Mouse (Mus musculus) forebrain, embryonic 10.5 days (tissue): ENCODE measurements around the gene Htr2a. TPM values are rescaled to one million over a fixed set of nuclear protein-coding genes. Genes with fewer than 3 reads are reported as not detected.

Experiments
- DNase-seq: peaks from one replicate; pipeline ENCODE4 v3.0.0-alpha.2; 2017; ENCODE audit warnings: low spot score; ENCODE audit errors: extremely low spot score
- H3K27ac ChIP-seq: fragments of 300-500 bp; sonication (generic); 2 replicates; pipeline ENCODE4 v1.5.1; 2016; ENCODE audit warnings: mild to moderate bottlenecking
- H3K27me3 ChIP-seq: fragments of 300-500 bp; sonication (generic); 2 replicates; pipeline ENCODE4 v1.6.1; 2016; ENCODE audit warnings: mild to moderate bottlenecking; ENCODE audit not compliant: poor library complexity, severe bottlenecking
- H3K36me3 ChIP-seq: fragments of 300-500 bp; sonication (generic); replicated peaks from 2 replicates; pipeline ENCODE4 v1.6.1; 2016; ENCODE audit warnings: mild to moderate bottlenecking, moderate library complexity
- H3K4me1 ChIP-seq: fragments of 300-500 bp; sonication (generic); 2 replicates; pipeline ENCODE4 v1.6.1; 2016
- H3K4me3 ChIP-seq: fragments of 300-500 bp; sonication (generic); 2 replicates; pipeline ENCODE4 v1.5.1; 2016; ENCODE audit warnings: mild to moderate bottlenecking, moderate library complexity
- H3K9me3 ChIP-seq: fragments of 300-500 bp; sonication (generic); 2 replicates; pipeline ENCODE4 v1.6.1; 2016; ENCODE audit warnings: mild to moderate bottlenecking, moderate library complexity
- WGBS: fragments of 180-500 bp; shearing (Covaris S2); methylation state at CpG from one replicate; pipeline ENCODE4 v1.1.7; 2016; 5-methylcytosine and 5-hydroxymethylcytosine counted together
- polyA plus RNA-seq: library from polyadenylated mRNA; unstranded; fragments of >200 nt; fragmentation: Nextera tagmentation; extraction: Ambion mirVana; gene quantifications from 2 replicates; pipeline ENCODE4 v1.2.1, GENCODE M21; 2016

The Htr2a gene
- polyA plus RNA-seq, 1 experiment from 2014 or later = 0.26 TPM

GRCm38 (mm10) chr14:74723541-74723940, 82.9 kb downstream of the Htr2a start:
- H3K9me3 ChIP-seq = no peaks in the 10 kb centered on the region
- H3K4me1 ChIP-seq = 0 out of 2 replicates have a peak, but pooled peaks cover 5% of the 10 kb centered on the region
- WGBS = 77% methylated on average over 3 of the region's 3 CpGs
- H3K27ac ChIP-seq = no peak overlapping the region
- no peaks in the 10 kb centered on the region for H3K27me3 ChIP-seq
- H3K4me3 ChIP-seq = no peak overlapping the region
- DNase-seq = no peak
- no peaks in the 10 kb centered on the region for H3K36me3 ChIP-seq

GRCm38 (mm10) chr14:74731221-74732078, 90.8 kb downstream of the Htr2a start:
- peak overlapping the region; percentile 91 for H3K27ac ChIP-seq
- no peaks in the 10 kb centered on the region for H3K9me3 ChIP-seq
- WGBS = 32% methylated on average over 9 of the region's 9 CpGs
- peaks cover 23% of the 10 kb centered on the region for H3K4me1 ChIP-seq
- DNase-seq = no peak
- no peaks in the 10 kb centered on the region for H3K27me3 ChIP-seq
- H3K4me3 ChIP-seq = peak overlapping the region; percentile 86
- H3K36me3 ChIP-seq = peaks cover 14% of the 10 kb centered on the region

- peak; percentile 92 for DNase-seq
- H3K27me3 ChIP-seq = no peaks in the 10 kb centered on the region
- H3K27ac ChIP-seq = peak within 1 kb of the TSS; percentile 91
- peaks cover 23% of the 10 kb centered on the region for H3K4me1 ChIP-seq
- whole genome bisulfite sequencing = under 1% methylated on average over 53 of the region's 53 CpGs
- H3K4me3 ChIP-seq = peak within 1 kb of the TSS; percentile 86
- H3K36me3 ChIP-seq = peaks cover 22% of the 10 kb centered on the region
- H3K9me3 ChIP-seq = no peaks in the 10 kb centered on the region
Measured at GRCm38 (mm10) chr14:74732079-74732783, 91.6 kb downstream of the Htr2a start, which contains the start of gene Esd. Gene Esd (plus strand): TSS chr14:74732297.

GRCm38 (mm10) chr14:74733397-74733796, 92.8 kb downstream of the Htr2a start:
- WGBS = 59% methylated on average over 2 of the region's 2 CpGs
- Histone ChIP-seq H3K36me3 (peaks cover 33% of the 10 kb centered on the region), H3K9me3 (no peaks in the 10 kb centered on the region), H3K4me1 (peaks cover 18% of the 10 kb centered on the region), H3K27me3 (no peaks in the 10 kb centered on the region), H3K4me3 (peak overlapping the region; percentile 86), H3K27ac (no peak overlapping the region)
- no peak for DNase-seq

- Histone ChIP-seq H3K9me3 (no peaks in the 10 kb centered on the region), H3K27ac (no peak overlapping the region), H3K4me1 (peaks cover 18% of the 10 kb centered on the region), H3K36me3 (peaks cover 53% of the 10 kb centered on the region), H3K4me3 (no peak overlapping the region), H3K27me3 (no peaks in the 10 kb centered on the region)
- DNase-seq = no peak
- 94% methylated on average over 6 of the region's 6 CpGs for WGBS
Measured at GRCm38 (mm10) chr14:74735471-74735870, 94.8 kb downstream of the Htr2a start.

GRCm38 (mm10) chr14:74736850-74737249, 96.2 kb downstream of the Htr2a start:
- H3K4me3 ChIP-seq = no peak overlapping the region
- no peaks in the 10 kb centered on the region for H3K27me3 ChIP-seq
- no peak for DNase-seq
- peaks cover 67% of the 10 kb centered on the region for H3K36me3 ChIP-seq
- no peak overlapping the region for H3K27ac ChIP-seq
- H3K4me1 ChIP-seq = peaks cover 11% of the 10 kb centered on the region
- 97% methylated on average over 6 of the region's 6 CpGs for WGBS
- H3K9me3 ChIP-seq = no peaks in the 10 kb centered on the region

Other genes with a start within 250 kb of the Htr2a start
- 318 and 332 TPM in 2 replicates for gene Esd, start 91.5 kb downstream of the Htr2a start, polyA plus RNA-seq